Mouse (Mus musculus) kidney, adult 2 months (tissue): ENCODE measurements at regions not wholly inside any gene's neighbourhood (a gene's known extent, or its start where the extent isn't known, plus 50 kb on each side); places are given as distances from the start of the nearest gene placed in this dataset.

Source experiments
- CTCF ChIP-seq: fragments of 200-500 bp; conservative IDR thresholded peaks from 2 replicates; pipeline ENCODE4 v1.5.1; 2011; ENCODE audit warnings: low read depth, mild to moderate bottlenecking, control low read depth, low read length, moderate library complexity, mixed read lengths; ENCODE audit not compliant: insufficient read depth, insufficient read length
- POLR2A ChIP-seq: fragments of 200-500 bp; IDR thresholded peaks from one replicate; pipeline ENCODE4 v1.6.1; 2011; ENCODE audit warnings: low read depth, low read length, control low read depth

GRCm38 (mm10) chr13:48018606-48019005 lies 242.4 kb upstream of the Id4 start:
- TF ChIP-seq CTCF (no peak), POLR2A (no peak)
